Mouse (Mus musculus) MEL (cell line): Measurements from ENCODE around the gene Erc1. TPM values are rescaled to one million over a fixed set of nuclear protein-coding genes. Genes with fewer than 3 reads are reported as not detected.

Source experiments
- DNase-seq: peaks from one replicate; pipeline ENCODE4 v3.0.0; 2011; ENCODE audit warnings: low read depth, low spot score
- H3K27ac ChIP-seq: 2 replicates; pipeline ENCODE4 v1.5.1; 2012; ENCODE audit warnings: low read depth, mild to moderate bottlenecking, control low read depth, low read length, moderate library complexity; ENCODE audit not compliant: control insufficient read depth
- H3K27me3 ChIP-seq, 2 experiments: fragments of 150-350 bp in 1 of 2; sonication (generic) in 1 of 2; 2 replicates each; pipeline ENCODE4 v1.6.1; 2012; ENCODE audit warnings: low read length in 2 of 2, mild to moderate bottlenecking in 2 of 2, improper control_type of control experiment in 1 of 2, moderate library complexity in 1 of 2; ENCODE audit not compliant: insufficient read depth in 2 of 2, control insufficient read depth in 1 of 2
- H3K36me3 ChIP-seq, 2 experiments: 2 replicates each; pipeline ENCODE4 v1.6.1; 2012 to 2014; ENCODE audit warnings: low read length in 2 of 2, improper control_type of control experiment in 1 of 2, inconsistent platforms in 1 of 2, mild to moderate bottlenecking in 1 of 2; ENCODE audit not compliant: insufficient read depth in 2 of 2, control insufficient read depth in 1 of 2
- H3K4me1 ChIP-seq, 2 experiments: fragments of 150-350 bp in 1 of 2; sonication (generic) in 1 of 2; 2 replicates each; pipeline ENCODE4 v1.6.1; 2012; ENCODE audit warnings: low read length in 2 of 2, improper control_type of control experiment in 1 of 2, mild to moderate bottlenecking in 1 of 2; ENCODE audit not compliant: insufficient read depth in 2 of 2, control insufficient read depth in 1 of 2
- H3K4me3 ChIP-seq, 2 experiments: fragments of 150-350 bp in 1 of 2; sonication (generic) in 1 of 2; 2 replicates each; pipeline ENCODE4 v1.5.1; 2012; ENCODE audit warnings: low read depth in 2 of 2, low read length in 2 of 2, mild to moderate bottlenecking in 2 of 2, moderate library complexity in 2 of 2, control low read depth in 1 of 2, improper control_type of control experiment in 1 of 2; ENCODE audit not compliant: control insufficient read depth in 1 of 2, insufficient read depth in 1 of 2
- H3K79me2 ChIP-seq: 2 replicates; pipeline ENCODE4 v1.6.1; 2012; ENCODE audit warnings: mild to moderate bottlenecking, low read length, moderate library complexity; ENCODE audit not compliant: control insufficient read depth, poor library complexity, insufficient read depth
- H3K9ac ChIP-seq: 2 replicates; pipeline ENCODE4 v1.6.1; 2012; ENCODE audit warnings: low read depth, mild to moderate bottlenecking, control low read depth, low read length, moderate library complexity; ENCODE audit not compliant: control insufficient read depth, poor library complexity, severe bottlenecking
- H3K9me3 ChIP-seq: fragments of 150-350 bp; sonication (generic); replicated peaks from 2 replicates; pipeline ENCODE4 v1.6.1; 2012; ENCODE audit warnings: mild to moderate bottlenecking, low read length, improper control_type of control experiment, moderate library complexity; ENCODE audit not compliant: insufficient read depth
- CTCF ChIP-seq, 3 experiments: IDR thresholded peaks in 2 of 3; conservative IDR thresholded peaks in 1 of 3; 2 replicates each; pipeline ENCODE4 v1.5.1; 2011 to 2012; ENCODE audit warnings: low read length in 3 of 3, low read depth in 2 of 3, mild to moderate bottlenecking in 2 of 3, improper control_type of control experiment in 1 of 3, inconsistent platforms in 1 of 3, mixed read lengths in 1 of 3, moderate library complexity in 1 of 3; ENCODE audit not compliant: control insufficient read depth in 1 of 3, insufficient read depth in 1 of 3, poor library complexity in 1 of 3, severe bottlenecking in 1 of 3
- ELF1 ChIP-seq: IDR thresholded peaks from 2 replicates; pipeline ENCODE4 v1.6.1; 2014; ENCODE audit warnings: low read depth, mild to moderate bottlenecking, inconsistent platforms, low read length, improper control_type of control experiment, moderate library complexity
- EP300 ChIP-seq, 2 experiments: IDR thresholded peaks; 2 replicates each; pipeline ENCODE4 v1.6.1; 2011; ENCODE audit warnings: improper control_type of control experiment in 2 of 2, low read length in 2 of 2, low read depth in 1 of 2, mild to moderate bottlenecking in 1 of 2
- ETS1 ChIP-seq: IDR thresholded peaks from 2 replicates; pipeline ENCODE4 v1.6.1; 2012; ENCODE audit warnings: low read depth, mild to moderate bottlenecking, inconsistent platforms, low read length, improper control_type of control experiment, moderate library complexity
- GATA1 ChIP-seq: IDR thresholded peaks from 2 replicates; pipeline ENCODE4 v1.6.1; 2011; ENCODE audit warnings: low read depth, low read length, improper control_type of control experiment
- HCFC1 ChIP-seq: IDR thresholded peaks from 2 replicates; pipeline ENCODE4 v1.6.1; 2012; ENCODE audit warnings: low read depth, mild to moderate bottlenecking, inconsistent platforms, low read length, improper control_type of control experiment, moderate library complexity
- JUND ChIP-seq: IDR thresholded peaks from 2 replicates; pipeline ENCODE4 v1.6.1; 2011; ENCODE audit warnings: low read depth, mild to moderate bottlenecking, improper control_type of control experiment, low read length
- MAFK ChIP-seq: IDR thresholded peaks from 2 replicates; pipeline ENCODE4 v1.6.1; 2011; ENCODE audit warnings: low read depth, mild to moderate bottlenecking, low read length, improper control_type of control experiment, borderline replicate concordance
- MAX ChIP-seq: IDR thresholded peaks from 2 replicates; pipeline ENCODE4 v1.6.1; 2011; ENCODE audit warnings: low read length, improper control_type of control experiment
- MYB ChIP-seq: IDR thresholded peaks from 2 replicates; pipeline ENCODE4 v1.6.1; 2011; ENCODE audit warnings: mild to moderate bottlenecking, low read depth, low read length, improper control_type of control experiment
- POLR2AphosphoS5 ChIP-seq: IDR thresholded peaks from 2 replicates; pipeline ENCODE4 v1.6.1; 2012; ENCODE audit warnings: low read depth, borderline replicate concordance, mild to moderate bottlenecking, inconsistent platforms, low read length, moderate library complexity, mixed read lengths
- RCOR1 ChIP-seq: IDR thresholded peaks from 2 replicates; pipeline ENCODE4 v1.6.1; 2012; ENCODE audit warnings: low read depth, mild to moderate bottlenecking, inconsistent platforms, low read length, improper control_type of control experiment
- SMC3 ChIP-seq: IDR thresholded peaks from 2 replicates; pipeline ENCODE4 v1.6.1; 2011; ENCODE audit warnings: low read depth, low read length, improper control_type of control experiment
- TAL1 ChIP-seq: IDR thresholded peaks from 2 replicates; pipeline ENCODE4 v1.6.1; 2012; ENCODE audit warnings: mild to moderate bottlenecking, inconsistent platforms, low read length, moderate library complexity, mixed read lengths
- TCF12 ChIP-seq: IDR thresholded peaks from 2 replicates; pipeline ENCODE4 v1.6.1; 2014; ENCODE audit warnings: low read depth, mild to moderate bottlenecking, inconsistent platforms, low read length, improper control_type of control experiment, moderate library complexity
- UBTF ChIP-seq: IDR thresholded peaks from 2 replicates; pipeline ENCODE4 v1.6.1; 2012; ENCODE audit warnings: low read depth, mild to moderate bottlenecking, inconsistent platforms, low read length, improper control_type of control experiment, moderate library complexity, borderline replicate concordance; ENCODE audit not compliant: insufficient read depth
- USF2 ChIP-seq, 2 experiments: IDR thresholded peaks; 2 replicates each; pipeline ENCODE4 v1.6.1; 2011 to 2012; ENCODE audit warnings: improper control_type of control experiment in 2 of 2, low read length in 2 of 2, borderline replicate concordance in 1 of 2, inconsistent platforms in 1 of 2, low read depth in 1 of 2, mild to moderate bottlenecking in 1 of 2; ENCODE audit not compliant: insufficient read depth in 1 of 2
- ZC3H11A ChIP-seq: IDR thresholded peaks from 2 replicates; pipeline ENCODE4 v1.6.1; 2012; ENCODE audit warnings: low read depth, mild to moderate bottlenecking, inconsistent platforms, low read length, improper control_type of control experiment
- ZMIZ1 ChIP-seq: IDR thresholded peaks from 2 replicates; pipeline ENCODE4 v1.6.1; 2012; ENCODE audit warnings: low read depth, mild to moderate bottlenecking, inconsistent platforms, low read length, improper control_type of control experiment, moderate library complexity
- ZNF384 ChIP-seq: IDR thresholded peaks from 2 replicates; pipeline ENCODE4 v1.6.1; 2012; ENCODE audit warnings: low read depth, mild to moderate bottlenecking, inconsistent platforms, low read length, improper control_type of control experiment
- polyA plus RNA-seq, 2 experiments: library from polyadenylated mRNA; stranded (reverse) in 1 of 2; unstranded in 1 of 2; fragments of >175 nt in 1 of 2; fragments of >200 nt in 1 of 2; gene quantifications; 2 replicates each; pipeline versions ENCODE4 v1.2.1 to v1.2.4; 2012; ENCODE audit warnings: low replicate concordance in 2 of 2, low read depth in 1 of 2; ENCODE audit not compliant: insufficient read length in 2 of 2, insufficient read depth in 1 of 2, missing spikeins in 1 of 2
- total RNA-seq: library from RNA; depleted of rRNA; stranded (reverse); fragments of 300-350 nt; gene quantifications from 2 replicates; pipeline ENCODE4 v1.2.3, GENCODE M21; 2012

The Erc1 gene
- total and polyA plus RNA-seq, 3 experiments, result 3.8 to 79.9 (median 9.4) TPM

DNA sequence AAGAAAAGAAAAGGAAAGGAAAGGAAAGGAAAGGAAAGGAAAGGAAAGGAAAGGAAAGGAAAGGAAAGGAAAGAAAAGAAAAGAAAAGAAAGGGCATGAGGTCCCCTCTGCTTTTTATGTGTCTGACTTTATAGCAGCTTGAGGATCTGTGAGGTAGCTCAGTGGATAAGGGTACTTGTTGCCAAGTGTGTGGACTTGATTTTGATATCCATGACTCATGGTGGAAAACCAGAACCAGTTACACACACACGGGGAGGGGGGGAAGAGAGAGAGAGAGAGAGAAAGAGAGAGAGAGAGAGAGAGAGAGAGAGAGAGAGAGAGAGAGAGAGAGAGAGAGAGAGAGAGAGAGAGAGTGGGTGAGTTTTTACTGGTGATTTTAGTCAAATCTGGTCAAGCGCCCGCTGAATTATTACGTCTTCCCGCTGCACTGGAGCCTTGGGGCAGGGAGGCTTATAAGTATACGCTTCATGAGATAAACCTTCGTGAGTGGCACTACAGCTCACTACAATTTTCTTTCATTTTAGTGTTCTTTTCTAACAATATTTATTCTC is 204.7 kb downstream of the Erc1 start:
- H3K27me3 ChIP-seq, result no peaks in the 10 kb centered on the region
- no peak overlapping the region for H3K9ac ChIP-seq
- H3K79me2 ChIP-seq, result no peaks in the 10 kb centered on the region
- no peak overlapping the region for H3K27ac ChIP-seq
- TF ChIP-seq JUND (peak; percentile 92), MAX (no peak)
- DNase-seq, result peak; percentile 50
- H3K9me3 ChIP-seq, result no peaks in the 10 kb centered on the region
- H3K36me3 ChIP-seq, result peaks cover 0 to 10% of the 10 kb centered on the region in 2 experiments; a peak in 2 of 4 replicates
- peaks cover 3 to 14% of the 10 kb centered on the region in 2 experiments; a peak in 3 of 4 replicates for H3K4me1 ChIP-seq
- no peak overlapping the region for H3K4me3 ChIP-seq

DNA sequence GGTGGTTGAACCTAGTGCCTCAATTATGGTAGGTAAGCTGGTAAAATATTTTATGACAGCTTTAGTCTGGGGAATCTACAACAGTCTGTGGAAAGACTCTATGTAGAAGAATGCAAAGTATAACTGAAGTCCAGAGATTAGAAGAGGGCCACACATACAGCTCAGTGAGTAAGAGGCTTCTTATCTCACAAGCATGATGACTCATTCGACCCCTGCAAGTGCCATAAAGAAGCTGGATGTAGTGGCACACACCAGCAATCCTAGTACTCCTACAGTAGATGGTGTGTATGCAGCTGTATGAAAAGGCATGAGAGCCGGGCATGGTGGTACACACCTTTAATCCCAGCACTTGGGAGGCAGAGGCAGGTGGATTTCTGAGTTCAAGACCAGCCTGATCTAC is 205.2 kb downstream of the Erc1 start:
- Histone ChIP-seq H3K4me1 (peaks cover 3 to 14% of the 10 kb centered on the region in 2 experiments; a peak in 3 of 4 replicates), H3K4me3 (no peak overlapping the region), H3K36me3 (peaks cover 0 to 10% of the 10 kb centered on the region in 2 experiments; a peak in 2 of 4 replicates), H3K27me3 (no peaks in the 10 kb centered on the region), H3K79me2 (no peaks in the 10 kb centered on the region), H3K9me3 (no peaks in the 10 kb centered on the region), H3K27ac (no peak overlapping the region), H3K9ac (no peak overlapping the region)
- TF ChIP-seq MAFK (no peak), JUND (peak; percentile 97), ETS1 (peak; percentile 41; the same call in 1 of the 2 replicates), GATA1 (peak; percentile 90), EP300 (IDR thresholded peaks at IDR 0.05; ENCODE audit: low read depth in 1 of 2, low read length in 2 of 2) (peak; percentile 37 to 86), UBTF (no peak), TCF12 (0 out of 2 replicates have a peak, but pooled peaks have one; percentile 7), SMC3 (no peak), RCOR1 (peak; percentile 36; the same call in 1 of the 2 replicates)
- peak; percentile 84 for DNase-seq

DNA sequence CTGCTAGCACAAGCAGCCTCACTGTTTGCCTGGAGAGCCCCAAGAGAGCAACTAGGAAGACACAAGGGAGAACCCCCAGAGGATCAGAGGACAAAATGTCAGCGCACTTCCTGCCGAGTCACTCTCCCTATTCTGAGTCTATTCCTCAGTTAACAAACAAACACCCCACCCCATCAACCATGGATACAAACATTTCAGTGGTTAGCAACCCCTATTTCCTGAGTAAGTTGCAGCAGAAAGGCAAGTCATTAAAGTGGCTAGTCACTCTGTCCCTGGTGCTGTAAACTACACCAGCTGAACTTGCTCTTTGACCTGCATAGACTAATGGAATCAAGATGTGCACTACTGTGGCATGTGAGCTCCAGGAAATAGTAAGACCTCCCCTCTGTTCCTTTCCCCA is 212.3 kb downstream of the Erc1 start:
- TF ChIP-seq ETS1, result no peak
- no peak for TF ChIP-seq POLR2AphosphoS5
- TF ChIP-seq EP300 (IDR thresholded peaks at IDR 0.05; ENCODE audit: low read depth in 1 of 2, low read length in 2 of 2), result no peak
- TF ChIP-seq ELF1, result no peak
- no peak for TF ChIP-seq CTCF (IDR thresholded peaks at IDR 0.05 in 2 of 3, conservative IDR thresholded peaks at IDR 0.05 in 1 of 3; ENCODE audit: control insufficient read depth in 1 of 3, insufficient read depth in 1 of 3, low read depth in 2 of 3, low read length in 3 of 3, poor library complexity in 1 of 3, severe bottlenecking in 1 of 3)
- TF ChIP-seq HCFC1, result no peak
- no peak for TF ChIP-seq ZC3H11A
- TF ChIP-seq TAL1, result no peak
- TF ChIP-seq ZNF384, result no peak
- no peak for TF ChIP-seq ZMIZ1
- TF ChIP-seq USF2 (IDR thresholded peaks at IDR 0.05; ENCODE audit: borderline replicate concordance in 1 of 2, insufficient read depth in 1 of 2, low read depth in 1 of 2, low read length in 2 of 2), result no peak
- no peak for TF ChIP-seq MYB
- no peak for TF ChIP-seq UBTF
- TF ChIP-seq TCF12, result no peak
- TF ChIP-seq, all 39 proteins: peak for 0
- no peaks in the 10 kb centered on the region for H3K27me3 ChIP-seq
- no peak overlapping the region for H3K9ac ChIP-seq
- H3K4me3 ChIP-seq, result no peak overlapping the region
- H3K27ac ChIP-seq, result no peak overlapping the region
- no peaks in the 10 kb centered on the region; a peak in 1 of 4 replicates for H3K4me1 ChIP-seq
- DNase-seq, result peak; percentile 17
- no peaks in the 10 kb centered on the region for H3K79me2 ChIP-seq
- no peaks in the 10 kb centered on the region for H3K36me3 ChIP-seq
- no peaks in the 10 kb centered on the region for H3K9me3 ChIP-seq
